Mouse (Mus musculus) megakaryocyte, embryonic 14.5 days (primary cell): ENCODE measurements at regions not wholly inside any gene's neighbourhood (a gene's known extent, or its start where the extent isn't known, plus 50 kb on each side); places are given as distances from the start of the nearest gene placed in this dataset.

Experiments used
- FLI1 ChIP-seq: IDR thresholded peaks from 2 replicates; pipeline ENCODE4 v1.6.1; 2012; ENCODE audit warnings: low read length, inconsistent platforms, mixed read lengths
- GATA1 ChIP-seq: IDR thresholded peaks from 3 replicates; pipeline ENCODE4 v1.6.1; 2012; ENCODE audit warnings: mixed read lengths, low read length, inconsistent platforms, borderline replicate concordance

- TF ChIP-seq GATA1 (no peak), FLI1 (no peak)
These were observed 76.5 kb downstream of the Gm31371 start for GRCm38 (mm10) chr8:19979536-19980345.
